Mouse (Mus musculus) left cerebral cortex, postnatal 4 days (tissue): ENCODE measurements around the gene Lrrc1. TPM values are rescaled to one million over a fixed set of nuclear protein-coding genes. Genes with fewer than 3 reads are reported as not detected.
A peak's percentile ranks its signal among the peaks of the same experiment; 100 is the strongest.

Experiments
- DNase-seq: peaks from one replicate; pipeline ENCODE4 v3.0.0-alpha.2; 2022
- intact Hi-C: fragments of 180-260 bp; cut with DNase I; formaldehyde crosslinking; loops from one replicate; pipeline ENCODE4 v1.15.1; 2025
- total RNA-seq, 2 experiments: library from RNA; stranded (reverse); gene quantifications; 2 replicates each; pipeline ENCODE4 v1.2.3; 2021

Lrrc1 gene
- total RNA-seq, 2 experiments from 2014 or later = 8.0 to 8.3 TPM

GRCm38 (mm10) chr9:77469791-77470607, 74.7 kb downstream of the Lrrc1 start:
- intact Hi-C loops = no loop called here
- DNase-seq = peak; percentile 53

DNA sequence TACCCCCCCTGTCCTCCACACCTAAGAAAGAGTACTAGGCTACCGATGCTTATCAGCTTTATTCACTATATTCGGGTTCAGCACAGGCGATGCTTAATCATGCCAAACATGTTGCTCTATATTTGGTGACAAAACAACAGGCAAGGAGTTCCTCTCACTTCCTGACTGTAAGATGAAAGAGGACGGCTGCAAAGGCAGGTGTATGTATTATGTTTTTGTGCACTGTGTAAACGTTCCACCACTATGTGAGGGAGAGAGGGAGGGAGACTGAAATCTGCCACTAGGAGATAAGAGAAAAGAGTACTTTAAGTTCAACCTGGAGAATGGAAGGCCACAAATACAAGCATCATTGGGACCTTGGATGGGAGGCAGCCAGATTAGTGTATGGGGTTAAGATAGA, 77.7 kb downstream of the Lrrc1 start:
- no peak for DNase-seq
- intact Hi-C loops = no loop called here

- no peak for DNase-seq
- intact Hi-C loops = no loop called here
Measured at GRCm38 (mm10) chr9:77465401-77465800, 79.3 kb downstream of the Lrrc1 start.

DNA sequence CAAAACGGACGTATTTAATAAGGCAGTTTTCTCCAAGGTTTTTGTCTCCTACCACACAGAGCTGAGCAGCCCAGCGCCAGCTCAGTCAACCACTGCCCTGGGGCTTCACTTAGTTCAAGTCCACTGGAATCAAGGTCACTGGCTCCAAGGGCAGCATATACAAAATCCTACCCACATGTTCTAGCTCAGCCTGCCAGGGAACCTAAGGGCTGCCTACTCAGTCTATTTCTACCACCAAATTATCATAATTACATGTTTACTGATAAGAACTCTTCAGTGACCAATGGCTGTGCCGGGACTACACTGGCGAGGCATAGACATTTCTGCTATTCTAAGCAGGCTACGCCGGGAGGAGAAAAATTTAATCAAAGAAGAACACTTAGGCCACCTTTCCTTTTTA, 80.8 kb downstream of the Lrrc1 start:
- intact Hi-C loops = no loop called here
- DNase-seq = no peak

DNA sequence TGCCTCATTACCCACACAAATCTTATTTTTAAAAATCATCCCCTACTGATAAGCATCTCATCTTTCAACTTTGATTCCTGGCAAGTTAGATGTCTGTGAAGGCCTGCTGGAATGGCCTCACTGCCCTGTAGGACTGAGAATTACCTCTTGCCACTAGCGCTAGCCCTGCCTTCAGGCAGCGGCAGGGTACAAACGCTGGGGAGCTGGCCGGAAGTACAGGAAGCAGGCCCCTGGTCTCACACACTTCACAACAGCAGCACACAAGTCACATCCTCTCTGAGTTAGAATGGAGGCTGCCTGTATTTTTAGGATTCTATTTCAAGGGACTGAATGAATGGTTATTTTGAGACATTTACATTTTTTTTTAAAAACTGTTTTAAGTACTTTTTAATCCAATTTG, 81.5 kb downstream of the Lrrc1 start:
- intact Hi-C loops = no loop called here
- no peak for DNase-seq

GRCm38 (mm10) chr9:77461371-77461915, 83.2 kb downstream of the Lrrc1 start:
- intact Hi-C loops = no loop called here
- DNase-seq = no peak

- intact Hi-C loops = no loop called here
Measured at GRCm38 (mm10) chr9:77460408-77460807, 84.3 kb downstream of the Lrrc1 start.

GRCm38 (mm10) chr9:77459365-77459764, 85.3 kb downstream of the Lrrc1 start:
- DNase-seq = no peak
- intact Hi-C loops = no loop called here

More at GRCm38 (mm10) chr9:77460408-77460807, 84.3 kb downstream of the Lrrc1 start:
- DNase-seq = no peak

- intact Hi-C loops = no loop called here
Measured at GRCm38 (mm10) chr9:77456169-77456826, 88.4 kb downstream of the Lrrc1 start.

DNA sequence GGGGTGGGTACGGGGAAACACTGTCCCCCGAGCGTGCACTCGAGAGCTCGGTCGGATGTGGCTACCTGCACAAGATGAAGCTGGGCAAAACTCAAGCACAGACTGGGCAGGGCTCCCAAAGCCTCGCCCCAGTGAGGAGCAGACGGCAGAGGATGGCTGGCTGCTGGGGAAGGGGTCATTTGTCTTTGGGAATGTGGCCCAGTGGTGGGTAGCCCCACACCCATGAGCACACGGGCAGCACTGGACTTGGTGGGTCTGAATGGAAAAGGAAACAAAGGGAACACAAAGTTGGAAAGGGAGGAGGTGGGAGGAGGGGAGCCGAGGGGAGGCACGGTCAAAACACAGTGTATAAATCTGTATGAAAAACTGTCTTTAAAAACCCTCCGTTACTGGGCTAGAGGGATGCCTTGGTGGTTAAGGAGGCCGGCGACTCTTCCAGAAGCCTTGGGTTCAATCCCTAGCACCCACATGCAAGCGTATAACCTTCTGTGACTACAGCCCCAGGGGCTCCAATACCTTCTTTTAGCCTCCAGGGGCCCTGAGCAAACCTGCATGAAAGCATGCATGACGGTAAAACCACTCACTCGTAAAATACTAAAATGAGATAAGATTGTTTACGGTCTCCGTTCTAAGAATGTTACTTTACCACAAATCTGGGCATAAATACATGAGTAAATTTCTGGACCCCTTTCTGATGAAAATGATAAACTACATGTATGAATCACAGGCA, 89.1 kb downstream of the Lrrc1 start:
- intact Hi-C loops = no loop called here
- no peak for DNase-seq

More at GRCm38 (mm10) chr9:77456169-77456826, 88.4 kb downstream of the Lrrc1 start:
- DNase-seq = no peak

GRCm38 (mm10) chr9:77452046-77452807, 92.4 kb downstream of the Lrrc1 start:
- DNase-seq = no peak
- intact Hi-C loops = no loop called here

DNA sequence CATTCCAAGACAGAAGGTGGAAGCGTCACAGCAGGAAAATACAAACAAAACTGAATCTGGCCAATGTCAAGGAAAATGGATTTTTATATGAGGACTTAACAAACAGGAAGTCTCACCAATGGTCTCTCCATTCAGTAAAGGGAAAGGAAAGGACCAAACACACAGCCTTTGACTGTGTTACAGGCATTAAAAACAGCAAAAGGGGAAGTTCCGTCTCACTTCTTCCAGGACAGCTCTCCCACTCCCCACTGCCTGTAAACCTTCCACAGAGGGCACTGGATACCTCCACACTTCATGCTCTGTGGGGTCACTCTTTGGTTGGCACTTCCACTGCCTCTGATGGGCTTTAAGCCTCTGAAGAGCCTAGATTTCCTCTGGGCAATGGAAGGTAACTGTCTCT, 94.2 kb downstream of the Lrrc1 start:
- intact Hi-C loops = no loop called here
- DNase-seq = no peak

- intact Hi-C loops = no loop called here
- no peak for DNase-seq
Measured at GRCm38 (mm10) chr9:77444876-77445275, 99.8 kb downstream of the Lrrc1 start.

DNA sequence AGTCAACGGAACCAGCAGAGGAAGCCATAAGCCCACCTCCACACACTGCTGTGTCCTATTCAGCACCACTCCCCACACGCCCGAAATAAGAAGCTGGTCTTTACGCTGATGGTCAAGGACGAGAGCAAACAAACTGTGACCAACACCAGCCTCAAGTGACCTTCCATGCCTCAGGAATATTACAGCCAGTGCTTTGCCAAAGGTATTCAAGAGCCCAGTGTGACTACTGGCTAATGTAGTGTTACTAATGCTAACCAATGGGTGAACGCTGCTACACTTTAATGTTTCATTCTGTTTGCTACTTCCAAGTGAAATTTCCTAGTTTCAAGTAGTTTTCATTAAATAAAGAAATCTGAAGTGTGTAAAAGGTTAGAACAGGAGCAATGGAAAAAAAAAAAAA, 105.3 kb downstream of the Lrrc1 start:
- no peak for DNase-seq
- intact Hi-C loops = no loop called here

DNA sequence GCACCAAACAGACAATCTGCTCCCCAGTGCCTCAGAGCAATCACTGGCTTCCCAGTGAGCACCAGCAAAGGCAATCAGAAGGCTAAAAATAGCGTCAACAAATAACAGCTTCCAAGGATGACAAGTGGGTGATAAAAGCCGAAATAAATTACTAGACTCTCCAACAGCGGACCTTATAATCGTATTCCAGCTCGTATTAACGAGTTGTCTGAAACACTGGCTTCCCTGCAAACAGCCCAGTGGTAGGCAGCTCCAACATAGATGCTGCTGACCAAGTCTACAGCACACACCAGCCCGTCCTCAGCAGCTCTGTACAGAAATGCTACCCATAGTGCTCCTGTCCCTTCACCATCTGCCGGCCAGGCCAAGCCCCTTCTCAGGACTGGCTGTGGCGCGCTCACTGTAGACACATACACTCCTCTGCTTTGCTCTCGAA, 105.8 kb downstream of the Lrrc1 start:
- DNase-seq = no peak
- intact Hi-C loops = no loop called here

GRCm38 (mm10) chr9:77437131-77437530, 107.5 kb downstream of the Lrrc1 start:
- no peak for DNase-seq
- intact Hi-C loops = no loop called here

DNA sequence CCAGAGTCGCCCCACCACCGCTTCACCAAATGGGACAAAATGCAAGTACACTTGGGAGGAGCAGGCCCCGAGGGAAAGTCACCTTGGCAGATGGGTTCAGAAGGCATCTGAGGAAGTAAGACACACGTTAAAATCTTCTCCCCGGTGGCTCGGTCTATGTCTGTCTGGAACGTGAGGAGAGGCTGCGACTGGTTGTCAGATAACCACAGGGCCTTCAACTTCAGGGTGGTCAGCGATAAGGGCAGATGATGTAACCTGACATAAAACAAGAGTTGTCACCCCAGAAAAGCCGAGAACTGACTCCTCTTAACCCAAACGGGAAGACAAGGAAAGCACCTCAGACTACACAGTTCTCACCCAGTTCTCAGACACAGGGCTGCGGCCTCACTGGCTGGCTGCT, 109.7 kb downstream of the Lrrc1 start:
- intact Hi-C loops = no loop called here
- DNase-seq = no peak

- intact Hi-C loops = no loop called here
- no peak for DNase-seq
Measured at GRCm38 (mm10) chr9:77433476-77433875, 111.2 kb downstream of the Lrrc1 start.

GRCm38 (mm10) chr9:77432030-77432429, 112.6 kb downstream of the Lrrc1 start:
- DNase-seq = no peak
- intact Hi-C loops = no loop called here

GRCm38 (mm10) chr9:77430413-77431087, 114.1 kb downstream of the Lrrc1 start:
- peak; percentile 18 for DNase-seq
- intact Hi-C loops = no loop called here
